Mouse (Mus musculus): ENCODE measurements around the gene Tbkbp1. TPM values are rescaled to one million over a fixed set of nuclear protein-coding genes. Genes with fewer than 3 reads are reported as not detected.

Gene Tbkbp1
- total RNA-seq, 2 experiments from 2014 or later, result 52.4 to 55.8 TPM

Small RNA genes lying within 50 kb of the gene (microRNA-seq; reads per million reads assigned to microRNA genes)
- gene Mir7235, result not detected

Other genes with a start within 250 kb of the Tbkbp1 start
- 10 to 100 TPM; 63.3 to 65.4 TPM for gene Cdk5rap3, start 235.0 kb downstream of the Tbkbp1 start, total RNA-seq (2021)
- gene Prr15l, start 223.4 kb downstream of the Tbkbp1 start, total RNA-seq (2021), result not detected
- 10 to 100 TPM; 11.7 to 15.1 TPM for gene Pnpo, start 207.5 kb downstream of the Tbkbp1 start, total RNA-seq (2021)
- gene Sp2, start 168.5 kb downstream of the Tbkbp1 start, total RNA-seq (2021), result 10 to 100 TPM in 1 of 2 experiments, 1 to 10 TPM in 1; 9.5 to 11.5 TPM
- gene Sp6, start 138.1 kb downstream of the Tbkbp1 start, total RNA-seq (2021), result 1 to 10 TPM in 1 of 2 experiments, under 1 TPM in 1; 0.92 to 1.1 TPM
- gene Scrn2, start 121.6 kb downstream of the Tbkbp1 start, total RNA-seq (2021), result 1 to 10 TPM; 5.5 to 7.3 TPM
- gene Lrrc46, start 110.1 kb downstream of the Tbkbp1 start, total RNA-seq (2021), result 1 to 10 TPM; 1.0 to 1.5 TPM
- 10 to 100 TPM; 45.1 to 49.7 TPM for gene Mrpl10, start 109.9 kb downstream of the Tbkbp1 start, total RNA-seq (2021)
- 10 to 100 TPM; 15.3 to 18.4 TPM for gene Osbpl7, start 100.9 kb downstream of the Tbkbp1 start, total RNA-seq (2021)
- under 1 TPM; 0.20 to 0.32 TPM for gene Tbx21, start 36.2 kb downstream of the Tbkbp1 start, total RNA-seq (2021)
- 100 to 1,000 TPM; 151 to 157 TPM for gene Kpnb1, start 36.4 kb upstream of the Tbkbp1 start, total RNA-seq (2021)
- gene Npepps, start 129.1 kb upstream of the Tbkbp1 start, total RNA-seq (2021), result 100 to 1,000 TPM; 178 to 180 TPM
- 10 to 100 TPM; 22.8 to 23.1 TPM for gene Mrpl45, start 164.2 kb upstream of the Tbkbp1 start, total RNA-seq (2021)
- under 1 TPM; 0.10 to 0.24 TPM for gene Gpr179, start 200.6 kb upstream of the Tbkbp1 start, total RNA-seq (2021)
- 10 to 100 TPM; 70.6 to 71.8 TPM for gene Socs7, start 211.1 kb upstream of the Tbkbp1 start, total RNA-seq (2021)